Mouse (Mus musculus) small intestine, adult 2 months (tissue): Measurements from ENCODE around the gene Bpi. TPM values are rescaled to one million over a fixed set of nuclear protein-coding genes. Genes with fewer than 3 reads are reported as not detected.

Source experiments
- H3K27ac ChIP-seq: fragments of 200-500 bp; 2 replicates; pipeline ENCODE4 v1.5.1; 2012; ENCODE audit warnings: low read depth, low read length, control low read depth, inconsistent platforms; ENCODE audit not compliant: insufficient read depth
- H3K27me3 ChIP-seq: fragments of 200-500 bp; 2 replicates; pipeline ENCODE4 v1.6.1; 2012; ENCODE audit warnings: mild to moderate bottlenecking, moderate library complexity, low read length, inconsistent platforms; ENCODE audit not compliant: control insufficient read depth, insufficient read depth
- H3K36me3 ChIP-seq: fragments of 200-500 bp; 2 replicates; pipeline ENCODE4 v1.6.1; 2012; ENCODE audit warnings: mild to moderate bottlenecking, low read length, control low read depth, inconsistent platforms; ENCODE audit not compliant: control insufficient read depth, insufficient read depth
- H3K4me1 ChIP-seq: fragments of 200-500 bp; 2 replicates; pipeline ENCODE4 v1.6.1; 2012; ENCODE audit warnings: low read length, inconsistent platforms, mixed read lengths; ENCODE audit not compliant: control insufficient read depth, insufficient read depth, insufficient read length
- H3K4me3 ChIP-seq: fragments of 200-500 bp; 2 replicates; pipeline ENCODE4 v1.5.1; 2012; ENCODE audit warnings: low read depth, mild to moderate bottlenecking, control low read depth, inconsistent platforms, low read length, moderate library complexity
- CTCF ChIP-seq: fragments of 200-500 bp; IDR thresholded peaks from 2 replicates; pipeline ENCODE4 v1.5.1; 2012; ENCODE audit warnings: low read depth, mild to moderate bottlenecking, control low read depth, inconsistent platforms, low read length, moderate library complexity, mixed read lengths; ENCODE audit not compliant: insufficient replicate concordance, insufficient read length; ENCODE audit errors: extremely low read depth
- POLR2A ChIP-seq: fragments of 200-500 bp; IDR thresholded peaks from 2 replicates; pipeline ENCODE4 v1.6.1; 2012; ENCODE audit warnings: low read depth, mild to moderate bottlenecking, control low read depth, inconsistent platforms, low read length, moderate library complexity
- WGBS: fragments of 180-500 bp; shearing (Covaris S2); methylation state at CpG from one replicate; pipeline ENCODE4 v1.1.7; 2018; 5-methylcytosine and 5-hydroxymethylcytosine counted together
- polyA plus RNA-seq: library from polyadenylated mRNA; depleted of rRNA; stranded (reverse); fragments of >200 nt; gene quantifications from 2 replicates; pipeline ENCODE4 v1.2.3, GENCODE M21; 2012

Gene Bpi
- polyA plus RNA-seq, 1 experiment = not detected

DNA sequence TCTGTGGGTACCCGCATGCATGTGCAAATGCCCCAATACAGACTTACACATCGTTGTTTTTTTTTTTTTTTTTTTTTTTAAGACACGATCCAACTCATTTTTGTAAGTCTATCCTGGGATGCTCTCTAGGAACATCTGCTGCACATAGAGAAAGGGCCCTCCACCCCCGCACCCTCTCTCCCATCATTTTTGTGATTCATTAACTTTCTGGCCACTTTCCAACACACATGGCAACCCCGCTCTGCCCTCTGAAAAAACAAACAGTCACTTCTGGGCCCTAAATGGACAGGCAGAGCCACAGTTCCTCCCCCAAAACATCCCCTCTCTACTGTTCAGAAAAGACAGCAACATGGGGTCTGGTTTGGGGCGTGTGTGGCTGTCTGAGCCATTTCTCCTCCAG, 27.8 kb downstream of the Bpi start:
- H3K4me1 ChIP-seq = no peaks in the 10 kb centered on the region
- WGBS = 43% methylated on average over 6 of the region's 6 CpGs
- no peaks in the 10 kb centered on the region for H3K36me3 ChIP-seq
- no peak for TF ChIP-seq CTCF
- TF ChIP-seq POLR2A = no peak
- H3K27me3 ChIP-seq = no peaks in the 10 kb centered on the region
- H3K27ac ChIP-seq = no peak overlapping the region
- H3K4me3 ChIP-seq = no peak overlapping the region

DNA sequence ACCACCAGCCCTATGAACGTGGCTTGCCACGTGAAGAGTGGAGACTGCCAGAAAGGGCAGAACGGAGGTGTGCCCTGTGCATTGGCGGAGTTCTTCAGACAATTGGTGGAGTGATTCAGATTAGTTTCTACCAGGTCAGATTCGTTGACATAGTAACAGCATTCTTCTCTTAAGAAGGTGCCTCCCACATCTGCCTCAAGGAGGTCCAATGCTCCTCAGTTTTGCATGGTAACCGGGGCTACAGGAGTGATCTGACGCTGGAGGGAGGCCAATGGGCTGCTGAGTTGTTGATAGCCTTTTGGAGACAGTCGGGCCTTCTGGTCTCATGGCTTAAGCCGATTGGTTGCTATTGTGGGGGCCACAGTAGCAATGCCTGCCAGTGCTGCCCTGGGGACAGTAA, 37.8 kb downstream of the Bpi start:
- no peak overlapping the region for H3K4me3 ChIP-seq
- H3K27ac ChIP-seq = no peak overlapping the region
- H3K4me1 ChIP-seq = no peaks in the 10 kb centered on the region
- TF ChIP-seq POLR2A (no peak), CTCF (no peak)
- no peaks in the 10 kb centered on the region for H3K27me3 ChIP-seq
- WGBS = 45% methylated on average over 9 of the region's 9 CpGs
- H3K36me3 ChIP-seq = no peaks in the 10 kb centered on the region

DNA sequence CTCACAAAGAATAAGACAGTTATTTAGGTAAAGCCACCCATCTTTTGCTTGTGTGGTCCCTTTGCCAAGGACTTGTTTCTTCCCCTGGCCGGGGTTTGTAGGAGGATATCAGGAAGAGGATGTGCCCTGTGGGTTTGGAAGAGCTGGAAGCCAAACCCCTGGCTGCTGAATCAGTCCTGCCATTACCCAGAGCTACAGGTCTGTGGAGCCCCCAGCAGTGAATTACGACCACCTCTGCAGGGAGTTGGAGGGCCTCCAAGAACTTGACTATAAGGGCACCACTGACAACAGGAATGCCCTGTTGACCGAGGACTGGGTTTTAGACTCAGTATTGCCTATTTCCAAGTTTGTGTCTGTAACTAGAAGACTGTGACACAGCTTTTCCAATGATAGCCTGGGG, 41.3 kb downstream of the Bpi start:
- H3K27ac ChIP-seq = no peak overlapping the region
- no peak overlapping the region for H3K4me3 ChIP-seq
- no peaks in the 10 kb centered on the region for H3K27me3 ChIP-seq
- no peaks in the 10 kb centered on the region for H3K36me3 ChIP-seq
- WGBS = 85% methylated on average over 3 of the region's 3 CpGs
- peaks cover 5% of the 10 kb centered on the region; the same call in 1 of the 2 replicates for H3K4me1 ChIP-seq
- TF ChIP-seq POLR2A (no peak), CTCF (no peak)

DNA sequence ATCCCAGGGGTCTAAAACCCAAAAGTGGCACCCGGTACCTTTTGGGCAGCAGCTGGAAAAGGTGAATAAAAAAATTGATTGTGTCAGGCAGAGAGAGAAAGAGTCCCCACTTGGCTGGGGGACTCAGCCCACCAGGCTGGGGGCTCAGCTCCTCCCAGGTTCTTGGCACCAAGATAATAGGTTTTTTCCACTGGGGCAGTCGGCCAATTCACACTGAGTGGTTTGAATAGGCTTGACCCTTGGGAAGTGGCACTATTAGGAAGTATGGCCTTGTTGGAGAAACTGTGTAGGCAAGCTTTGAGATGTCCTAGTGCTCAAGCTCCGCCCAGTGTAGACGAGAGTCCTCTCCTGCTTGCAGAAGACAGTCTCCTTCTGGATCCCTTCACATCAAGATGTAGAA, 41.8 kb downstream of the Bpi start:
- no peak for TF ChIP-seq POLR2A
- 78% methylated on average over 4 of the region's 4 CpGs for WGBS
- no peak overlapping the region for H3K27ac ChIP-seq
- H3K36me3 ChIP-seq = no peaks in the 10 kb centered on the region
- no peaks in the 10 kb centered on the region for H3K27me3 ChIP-seq
- peaks cover 5% of the 10 kb centered on the region; the same call in 1 of the 2 replicates for H3K4me1 ChIP-seq
- no peak overlapping the region for H3K4me3 ChIP-seq

DNA sequence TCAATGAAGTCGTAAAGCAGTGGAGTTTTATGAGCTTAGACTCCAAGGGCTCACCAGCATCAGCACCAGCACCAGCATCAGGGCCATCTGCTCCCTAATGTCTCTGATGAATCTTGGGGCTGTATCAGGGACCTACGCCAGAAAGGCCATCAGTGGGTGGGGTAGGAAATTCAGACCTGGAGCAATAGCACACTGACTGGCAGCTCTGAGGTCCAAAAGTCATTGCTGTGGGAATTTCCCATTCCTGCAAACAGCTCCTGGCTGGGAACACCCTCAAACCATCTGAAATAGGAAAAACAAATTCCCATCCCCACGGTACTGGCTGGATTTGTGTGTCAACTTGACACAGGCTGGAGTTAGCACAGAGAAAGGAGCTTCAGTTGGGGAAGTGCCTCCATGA, 44.9 kb downstream of the Bpi start:
- 21% methylated on average over 3 of the region's 3 CpGs for WGBS

DNA sequence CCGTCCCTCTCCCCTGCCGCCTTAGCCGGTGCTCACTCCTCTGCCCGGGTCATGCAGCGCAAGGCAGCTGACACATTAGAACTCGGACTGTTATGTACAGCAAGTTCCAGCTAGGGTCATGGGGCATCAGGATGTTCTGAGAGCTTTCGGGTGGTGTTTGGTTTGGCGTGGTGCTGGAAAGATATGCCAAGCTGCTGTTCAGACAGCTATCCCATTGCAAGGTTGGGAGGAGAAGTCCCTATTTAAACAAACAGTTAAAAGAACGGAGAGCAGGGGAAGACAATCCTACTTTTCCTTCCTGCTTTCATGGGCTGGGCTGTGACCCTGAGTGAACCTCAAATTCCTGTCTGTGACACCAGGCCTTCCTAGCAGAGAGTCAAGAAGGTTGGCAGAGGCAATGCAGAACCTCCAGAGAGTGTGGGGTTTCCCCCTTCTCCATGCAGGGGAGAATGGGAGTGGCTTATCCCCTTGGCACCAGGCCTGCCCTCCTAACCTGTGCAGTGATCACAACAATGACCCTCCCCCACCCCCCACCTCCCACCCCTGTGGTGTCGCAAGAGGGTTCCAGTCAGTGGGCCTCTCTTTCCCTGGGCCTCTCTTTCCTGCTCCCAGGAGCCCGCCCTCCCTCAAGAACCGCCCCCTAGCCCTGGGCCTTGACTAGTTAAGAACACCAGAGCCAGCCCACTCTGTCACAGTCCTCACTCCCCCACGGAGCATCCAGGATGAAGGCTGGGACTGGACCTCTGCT, 48.2 kb downstream of the Bpi start, which contains the start of gene Lbp:
Gene Lbp (plus strand): TSS at position 546 of the 748 bp plus-strand sequence.
- WGBS = 9% methylated on average over 13 of the region's 13 CpGs
- H3K27ac ChIP-seq = peak within 1 kb of the TSS; percentile 3; the same call in 1 of the 2 replicates

More for the DNA sequence above, 44.9 kb downstream of the Bpi start:
- H3K36me3 ChIP-seq = no peaks in the 10 kb centered on the region
- H3K27ac ChIP-seq = no peak overlapping the region
- no peak overlapping the region for H3K4me3 ChIP-seq
- H3K4me1 ChIP-seq = peaks cover 12% of the 10 kb centered on the region; the same call in 1 of the 2 replicates
- TF ChIP-seq CTCF (no peak), POLR2A (no peak)
- H3K27me3 ChIP-seq = no peaks in the 10 kb centered on the region

DNA sequence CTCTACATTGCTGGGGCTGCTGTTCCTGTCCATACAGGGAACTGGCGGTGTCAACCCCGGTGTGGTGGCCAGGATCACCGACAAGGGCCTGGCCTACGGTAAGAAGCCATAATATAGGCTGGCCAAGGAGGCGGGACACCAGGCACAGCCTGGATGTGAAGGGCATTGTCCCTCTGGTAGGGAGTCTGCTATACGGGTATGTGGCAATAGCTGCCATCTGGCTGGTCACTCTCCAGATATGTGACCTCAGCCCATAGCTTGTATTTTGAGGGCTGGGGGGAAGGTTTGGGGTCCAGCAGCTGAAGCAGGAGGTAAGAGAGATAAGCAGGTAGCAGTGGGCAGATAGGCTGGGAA, 48.8 kb downstream of the Bpi start:
- no peak for TF ChIP-seq POLR2A
- TF ChIP-seq CTCF = no peak
- WGBS = 33% methylated on average over 6 of the region's 6 CpGs
- H3K27ac ChIP-seq = no peak overlapping the region

More for the DNA sequence above, 48.2 kb downstream of the Bpi start, which contains the start of gene Lbp:
- TF ChIP-seq POLR2A (no peak), CTCF (no peak)
- H3K4me1 ChIP-seq = peaks cover 12% of the 10 kb centered on the region; the same call in 1 of the 2 replicates
- no peaks in the 10 kb centered on the region for H3K27me3 ChIP-seq
- H3K36me3 ChIP-seq = no peaks in the 10 kb centered on the region
- 0 out of 2 replicates have a peak within 1 kb of the TSS, but pooled peaks have one; percentile 14 for H3K4me3 ChIP-seq

More for the DNA sequence above, 48.8 kb downstream of the Bpi start:
- Histone ChIP-seq H3K27me3 (no peaks in the 10 kb centered on the region), H3K4me1 (peaks cover 12% of the 10 kb centered on the region; the same call in 1 of the 2 replicates), H3K4me3 (0 out of 2 replicates have a peak overlapping the region, but pooled peaks have one; percentile 14), H3K36me3 (no peaks in the 10 kb centered on the region)
